Mouse (Mus musculus) CD4-positive, CD25-positive, alpha-beta regulatory T cell, adult 2 months (primary cell): ENCODE results near the gene Tnrc6c.

Experiments
- DNase-seq: peaks from one replicate; pipeline ENCODE4 v3.0.0-alpha.2; 2012; ENCODE audit warnings: low read depth, low spot score

The Tnrc6c gene

DNA sequence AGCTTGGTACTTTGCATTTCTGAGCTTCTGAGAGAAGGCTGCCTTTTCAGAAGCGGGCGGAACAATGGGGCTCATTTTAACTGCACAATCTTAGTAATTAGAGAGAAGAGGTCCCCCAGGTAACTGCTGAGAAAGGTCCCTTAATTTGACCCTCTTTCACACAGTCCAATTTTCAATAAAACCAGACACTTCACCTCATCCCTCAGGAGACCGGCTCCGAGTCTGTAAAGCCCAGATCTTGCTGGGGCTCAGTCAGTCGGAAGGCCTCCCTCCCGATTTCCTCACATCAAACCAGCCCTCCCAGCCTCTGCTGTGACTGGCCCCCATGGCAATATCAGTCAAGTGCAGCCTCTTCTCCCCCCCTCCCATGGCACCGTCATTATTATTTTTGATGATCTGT, 15.7 kb upstream of the Tnrc6c start:
- DNase-seq, result peak; percentile 27

DNA sequence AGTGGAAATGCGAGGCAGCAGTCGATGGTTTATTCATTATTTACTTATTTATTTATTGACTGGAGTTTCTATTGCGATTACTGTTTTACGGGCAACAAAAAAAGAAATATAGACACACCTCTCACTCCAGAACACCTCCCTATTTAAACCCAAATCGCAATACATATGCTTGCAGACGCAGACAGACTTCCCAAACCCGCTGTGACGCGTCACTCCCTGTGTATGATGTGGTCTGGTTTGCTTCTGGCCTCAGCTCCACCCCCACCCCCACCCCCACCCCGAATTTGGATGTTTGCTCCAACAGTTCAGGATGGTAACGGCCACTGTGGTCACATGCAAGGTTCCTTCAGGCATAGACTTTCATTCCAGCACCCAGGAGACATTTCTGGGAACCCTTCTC, 15.3 kb upstream of the Tnrc6c start:
- peak; percentile 67 for DNase-seq

DNA sequence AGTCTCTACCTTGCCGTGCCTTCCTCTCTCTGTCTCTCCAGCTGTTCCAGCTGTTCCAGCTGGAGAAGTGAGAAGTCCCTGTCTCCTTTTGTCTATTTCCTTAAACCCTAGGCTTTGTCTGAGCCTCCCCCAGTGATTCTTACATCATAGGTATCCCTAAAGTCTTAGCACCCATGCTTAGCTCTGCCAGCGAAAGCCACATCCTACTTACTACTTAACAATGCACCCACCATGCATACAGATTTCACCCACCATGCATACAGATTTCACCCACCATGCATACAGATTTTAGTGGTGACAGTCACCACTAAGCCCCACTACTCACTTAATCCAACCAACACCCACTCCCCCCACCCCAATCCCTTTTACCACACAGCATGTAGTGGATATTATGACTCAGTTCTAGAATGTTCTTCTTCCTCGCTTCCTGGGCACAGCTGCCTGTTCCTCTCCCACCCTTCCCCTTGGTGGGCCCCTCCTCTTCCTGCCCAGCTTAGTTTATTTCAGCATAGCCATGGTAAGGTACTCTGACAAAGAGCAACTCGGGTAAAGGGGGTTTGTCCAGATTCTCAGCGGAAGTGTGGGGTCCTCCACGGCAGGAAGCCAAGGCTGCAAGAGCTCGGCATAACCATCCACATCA, 14.6 kb upstream of the Tnrc6c start:
- DNase-seq, result peak; percentile 59

DNA sequence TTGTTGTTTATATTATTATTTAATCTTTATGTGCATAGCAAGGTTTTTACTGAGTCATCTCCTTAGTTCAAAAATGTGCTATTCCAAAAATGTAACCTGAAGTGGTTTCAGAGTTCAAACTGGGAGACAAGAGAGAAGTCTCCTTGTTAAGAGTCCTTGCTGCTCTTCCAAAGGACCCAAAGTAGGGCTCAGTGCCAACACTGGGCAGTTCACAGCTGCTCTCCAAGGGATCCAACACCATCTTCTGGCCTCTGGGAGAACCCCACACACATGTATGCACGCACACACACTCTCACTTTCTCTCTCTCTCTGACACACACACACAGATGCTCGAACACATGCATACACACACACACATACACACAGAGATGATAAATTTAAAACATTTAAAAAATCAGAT, 11.9 kb upstream of the Tnrc6c start:
- DNase-seq, result no peak

DNA sequence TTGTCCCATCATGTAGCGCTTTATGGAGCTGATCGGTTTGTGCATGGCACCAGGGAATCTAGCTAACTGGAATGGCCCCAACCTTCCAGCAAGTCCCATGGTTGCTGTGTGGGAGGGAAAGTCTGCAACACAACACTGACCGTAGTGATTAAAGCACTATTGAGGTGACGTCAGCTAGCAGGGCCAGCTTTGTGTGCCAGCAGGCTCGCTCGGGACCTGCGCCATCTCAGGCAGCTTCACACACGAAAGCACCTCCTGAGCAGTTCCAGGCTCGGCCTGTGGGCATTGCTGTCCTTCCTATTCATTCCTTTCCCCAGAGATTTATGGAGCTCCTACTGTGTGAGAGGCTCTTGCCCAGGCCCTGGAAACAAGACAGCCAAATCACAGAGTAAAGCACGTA, 10.8 kb upstream of the Tnrc6c start:
- no peak for DNase-seq

DNA sequence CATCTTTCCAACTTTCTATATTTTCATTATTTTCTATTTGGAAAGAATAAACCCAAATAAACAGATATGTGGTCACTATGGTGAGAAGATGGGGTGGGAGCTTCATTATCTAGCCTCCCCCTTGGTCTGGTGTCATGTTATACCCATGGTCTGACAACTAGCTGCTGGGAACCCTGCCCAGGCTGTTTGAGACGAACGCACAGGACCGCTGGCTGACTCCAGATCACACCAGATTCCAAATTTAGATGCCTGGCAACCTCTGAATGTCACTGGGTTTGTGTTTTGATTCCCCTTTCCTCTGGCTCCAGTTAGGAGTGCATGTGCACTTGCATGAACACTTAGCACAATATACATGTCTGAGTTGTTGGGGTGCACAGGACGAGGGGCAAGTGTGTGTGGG, 7.3 kb upstream of the Tnrc6c start:
- no peak for DNase-seq

DNA sequence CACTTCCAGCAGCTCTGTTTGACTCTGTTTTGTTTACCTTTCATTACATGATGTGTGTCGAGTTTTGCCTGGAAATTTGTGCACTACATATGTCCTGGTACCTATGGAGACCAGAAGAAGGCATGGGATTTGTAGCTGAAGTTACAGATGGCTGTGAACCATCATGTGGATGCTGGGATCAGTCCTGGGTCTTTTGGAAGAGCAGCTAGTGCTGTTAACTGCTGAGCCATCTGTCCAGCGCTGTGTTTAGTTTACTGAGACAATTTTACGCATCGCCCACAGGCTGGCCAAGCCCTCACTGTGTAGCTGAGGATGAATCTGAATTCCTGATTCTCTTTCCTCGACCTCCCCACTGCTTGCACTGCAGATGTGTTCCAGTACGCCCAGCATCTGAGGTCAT, 6.1 kb upstream of the Tnrc6c start:
- no peak for DNase-seq

DNA sequence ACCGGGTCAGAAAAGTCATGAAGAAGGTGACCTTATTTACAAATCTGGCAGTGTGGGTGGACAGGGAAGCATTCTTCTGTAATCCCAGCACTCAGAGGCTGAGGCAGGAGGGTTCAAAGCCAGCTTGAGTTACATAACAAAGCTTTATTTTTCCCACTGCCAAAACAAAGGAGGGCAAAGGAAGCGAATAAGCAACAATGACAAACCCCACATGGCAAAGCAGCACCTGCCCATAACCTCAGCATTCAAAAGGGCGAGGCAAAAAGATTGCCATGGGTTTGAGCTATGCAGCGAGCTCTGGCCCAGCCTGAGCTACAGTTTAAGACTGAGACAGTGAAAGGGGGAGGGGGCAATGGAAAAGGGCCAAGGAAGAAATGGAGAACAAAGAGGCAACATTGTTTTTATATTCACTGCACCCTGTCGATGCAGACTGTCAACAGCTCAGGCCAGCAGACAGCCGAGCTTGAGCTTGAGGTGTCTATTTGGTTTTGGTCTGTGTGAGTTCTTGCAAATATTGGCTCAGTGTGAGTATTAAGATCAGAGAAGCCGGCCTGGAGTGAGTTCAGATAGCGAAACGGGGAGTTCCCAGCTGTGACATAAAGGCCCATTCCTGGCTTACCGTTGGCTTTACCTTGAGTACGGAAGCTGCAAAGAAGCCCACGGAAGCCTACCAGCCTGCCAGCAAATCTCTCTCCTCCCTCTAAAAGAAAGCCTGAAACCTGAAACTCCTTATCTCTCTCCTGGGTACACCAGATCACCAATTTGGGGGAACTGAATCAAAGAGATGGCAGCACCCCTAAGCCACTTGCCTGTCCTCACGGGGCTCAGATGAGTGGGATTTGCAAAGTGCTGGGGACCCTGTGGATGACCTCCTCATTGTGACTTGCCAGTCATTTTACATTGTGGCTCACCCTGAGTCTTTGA, 3.1 kb upstream of the Tnrc6c start:
- no peak for DNase-seq

DNA sequence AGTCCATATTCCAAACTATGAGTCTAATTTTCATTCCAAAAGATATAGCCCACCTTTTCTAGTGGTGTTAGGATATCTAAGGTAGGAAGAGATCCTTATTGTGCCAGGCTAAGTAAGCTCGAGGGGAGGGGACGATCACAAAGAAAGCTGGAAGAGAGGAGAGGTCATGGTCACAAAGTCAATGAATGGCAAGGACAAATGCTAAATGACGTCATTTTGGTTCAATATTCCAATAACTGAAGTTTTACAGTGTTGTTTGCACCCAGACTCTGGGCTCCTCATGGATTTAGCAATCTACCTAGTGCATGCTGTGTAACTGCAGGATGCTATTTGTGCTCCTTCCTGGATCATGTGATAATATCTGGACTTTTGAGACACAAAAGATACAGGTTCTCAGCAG, 1.2 kb upstream of the Tnrc6c start:
- no peak for DNase-seq

DNA sequence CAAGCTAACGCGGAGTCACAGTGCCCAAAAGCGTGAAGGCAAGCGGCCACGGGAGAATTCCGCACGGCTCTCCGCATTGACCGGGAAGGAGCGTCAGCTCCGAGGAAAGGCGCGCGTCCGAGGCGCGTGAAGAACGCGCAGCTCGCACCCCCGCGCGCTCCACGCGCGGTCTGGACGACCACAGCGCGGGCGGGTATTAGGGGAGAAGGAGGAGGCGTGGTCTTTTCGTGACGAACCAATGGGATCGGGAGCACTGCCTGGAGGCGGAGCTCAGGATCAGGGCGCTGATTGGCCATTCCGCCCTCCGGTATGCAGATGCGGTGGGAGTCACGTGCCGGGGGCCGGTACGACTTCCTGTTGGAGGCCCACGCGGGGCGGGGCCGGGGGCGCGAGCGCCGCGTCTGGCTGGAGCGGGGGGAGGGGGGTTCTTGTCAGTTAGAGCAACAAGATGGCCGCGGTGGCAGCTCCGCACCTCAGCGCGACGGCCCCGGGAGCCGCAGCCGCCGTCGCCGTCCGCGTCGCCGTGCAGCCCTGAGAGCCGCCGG, 363 bp downstream of the Tnrc6c start:
- peak; percentile 100 for DNase-seq

DNA sequence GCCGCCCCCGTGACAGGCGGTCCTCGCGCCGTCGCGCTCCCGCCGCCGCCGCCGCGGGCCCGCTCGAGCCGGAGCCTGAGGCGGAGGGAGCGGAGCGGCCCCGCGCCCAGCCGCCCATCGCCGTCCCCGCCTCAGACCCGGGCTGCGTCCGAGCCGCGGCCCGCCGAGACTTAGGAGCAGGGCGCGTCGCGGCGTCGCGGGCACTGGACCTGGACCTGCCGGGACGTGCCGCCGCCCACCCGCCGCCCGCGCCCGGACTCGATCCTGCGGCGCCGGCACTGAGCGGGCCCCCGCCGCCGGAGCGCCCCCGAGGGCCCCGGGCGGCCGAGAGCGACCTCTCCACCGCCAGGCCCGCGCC, 824 bp downstream of the Tnrc6c start:
- no peak for DNase-seq

DNA sequence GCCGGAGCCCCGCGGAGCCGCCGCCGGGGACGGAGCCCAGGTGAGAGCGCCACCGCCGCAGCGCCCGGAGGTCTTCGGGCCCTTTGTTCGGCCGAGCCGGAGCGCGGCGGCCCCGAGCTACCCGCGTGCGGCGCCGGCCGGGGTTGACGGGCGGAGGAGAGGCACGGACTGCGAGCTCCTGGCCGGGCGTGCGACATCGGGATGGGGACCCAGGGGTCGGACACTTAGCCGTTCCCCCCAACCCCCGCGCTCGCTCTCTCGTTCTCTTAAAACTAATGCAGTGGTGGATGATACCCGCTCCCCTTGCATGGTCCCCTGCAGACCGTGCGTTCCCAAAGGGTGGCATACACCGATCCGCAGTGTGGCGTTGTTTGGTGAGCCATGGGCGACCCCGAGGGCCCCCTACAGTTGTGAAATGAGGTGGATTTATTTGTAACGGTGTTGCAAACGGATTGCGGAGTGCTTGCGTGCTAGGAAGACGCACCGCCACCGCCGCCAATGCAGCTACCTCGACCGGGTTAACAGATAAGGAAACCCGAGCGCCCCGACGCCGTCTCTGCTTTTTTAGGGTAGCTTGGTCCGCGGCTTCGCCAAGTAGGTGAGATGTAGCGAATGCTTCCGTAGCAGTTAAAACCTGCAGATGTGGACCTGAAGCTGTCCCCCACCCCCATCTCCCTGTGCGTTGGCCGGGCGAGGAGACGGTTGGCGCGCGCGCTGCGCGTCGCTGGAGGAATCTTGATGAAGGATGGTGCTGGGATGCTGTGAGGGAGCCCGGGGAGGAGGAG, 1.4 kb downstream of the Tnrc6c start:
- DNase-seq, result peak; percentile 66

DNA sequence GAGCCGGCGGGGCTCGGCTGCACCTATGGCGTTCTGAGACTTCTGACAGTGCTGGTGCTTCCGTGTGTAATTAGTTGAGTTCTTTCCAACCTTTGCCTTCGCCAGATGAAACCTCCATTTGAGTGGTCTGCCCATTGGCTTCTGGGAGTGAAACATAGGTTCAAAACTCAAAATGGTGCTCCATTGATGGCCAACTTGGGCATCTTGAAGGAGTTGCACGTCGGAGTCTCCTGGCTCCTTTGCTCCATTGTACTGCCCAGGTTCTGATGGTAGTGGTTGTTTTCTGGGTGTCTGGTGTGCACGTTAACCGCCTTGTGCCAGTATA, 1.9 kb downstream of the Tnrc6c start:
- DNase-seq, result no peak

DNA sequence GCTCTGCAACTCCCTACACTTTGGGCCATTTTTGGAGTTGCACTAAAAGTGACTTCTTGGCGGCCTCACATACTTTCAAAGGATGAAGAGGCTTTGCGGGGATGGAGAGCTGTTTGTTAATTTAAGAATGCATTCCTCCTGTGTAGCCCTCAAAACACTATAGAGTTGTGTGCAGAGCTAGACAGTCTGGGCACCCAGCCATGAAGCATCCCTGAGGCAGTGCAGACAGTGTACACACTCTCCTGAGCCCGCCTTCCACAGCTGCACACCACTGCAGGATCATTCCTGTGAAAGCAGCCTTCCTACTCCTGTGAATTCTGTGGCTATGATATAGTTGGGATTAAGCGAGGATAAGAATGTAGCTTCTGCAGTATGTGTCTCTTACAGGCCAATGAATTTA, 4.9 kb downstream of the Tnrc6c start:
- DNase-seq, result no peak

DNA sequence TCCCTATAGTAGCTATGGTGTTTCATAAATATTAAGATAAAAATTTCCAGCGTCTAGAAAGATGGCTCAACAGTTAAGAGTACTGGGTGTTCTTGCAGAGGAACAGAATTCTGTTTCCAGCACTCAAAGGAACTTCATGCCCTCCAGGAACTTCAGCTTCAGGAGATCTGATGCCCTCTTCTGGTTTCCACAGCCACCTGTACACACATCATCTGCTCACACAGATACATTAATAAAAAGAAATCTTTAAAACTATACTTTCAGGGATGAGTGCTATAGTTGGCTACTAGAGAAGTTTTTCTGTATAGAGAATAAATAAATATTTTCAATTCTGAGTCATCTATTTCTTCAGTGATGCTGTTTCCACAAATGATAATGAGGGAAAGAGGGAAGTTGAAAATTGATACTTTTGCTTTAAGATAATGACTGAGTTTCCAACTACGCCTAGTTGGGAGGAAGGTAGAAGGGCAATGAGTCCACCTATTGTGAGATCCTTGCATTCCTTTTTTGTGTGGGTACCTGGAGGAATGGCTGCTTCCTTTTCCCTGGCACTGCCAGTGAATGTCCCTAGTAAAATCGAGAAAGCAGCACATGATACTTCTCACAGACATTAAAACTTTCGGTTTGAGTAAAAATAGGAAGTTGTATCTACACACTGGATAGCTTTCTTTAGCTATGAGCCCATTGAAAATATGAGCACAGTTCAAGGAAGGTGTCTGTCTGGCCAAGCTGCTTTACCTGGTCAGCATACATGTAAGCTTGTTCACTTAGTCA, 9.1 kb downstream of the Tnrc6c start:
- no peak for DNase-seq

DNA sequence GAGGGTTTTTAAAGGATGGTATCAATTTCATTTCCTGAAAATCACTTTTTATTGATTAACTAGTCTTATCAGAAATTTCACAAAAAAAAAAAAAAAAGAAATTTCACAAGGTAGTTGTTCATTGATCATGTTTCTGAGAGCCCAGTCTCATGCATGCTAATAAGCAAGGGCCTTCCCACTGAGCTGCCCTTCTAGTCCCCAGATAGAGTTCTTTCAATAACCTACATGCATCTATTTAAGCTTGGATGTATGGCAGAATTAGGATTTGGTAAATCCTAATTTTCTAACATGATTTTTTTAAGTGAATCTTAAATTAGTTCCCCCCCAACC, 9.7 kb downstream of the Tnrc6c start:
- no peak for DNase-seq

DNA sequence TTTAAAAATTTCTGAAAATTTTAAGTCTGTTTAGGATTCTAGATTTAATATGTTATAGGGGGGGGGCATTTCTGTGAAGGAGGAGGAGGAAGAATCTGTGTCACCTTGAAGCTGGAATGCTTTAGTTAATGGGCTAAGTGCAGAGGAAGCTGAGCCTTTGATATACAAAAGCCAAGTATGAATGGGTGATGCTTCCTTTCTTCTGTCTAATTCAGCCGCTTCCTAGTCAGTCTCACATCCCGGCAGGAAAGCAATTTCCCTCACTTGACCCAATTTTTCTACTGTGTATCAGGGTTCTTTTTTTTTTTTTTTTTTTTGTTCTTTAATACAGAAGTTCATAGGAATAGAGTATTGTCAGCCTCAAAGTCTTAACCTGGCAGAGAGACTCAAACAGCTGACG, 11.1 kb downstream of the Tnrc6c start:
- DNase-seq, result no peak

DNA sequence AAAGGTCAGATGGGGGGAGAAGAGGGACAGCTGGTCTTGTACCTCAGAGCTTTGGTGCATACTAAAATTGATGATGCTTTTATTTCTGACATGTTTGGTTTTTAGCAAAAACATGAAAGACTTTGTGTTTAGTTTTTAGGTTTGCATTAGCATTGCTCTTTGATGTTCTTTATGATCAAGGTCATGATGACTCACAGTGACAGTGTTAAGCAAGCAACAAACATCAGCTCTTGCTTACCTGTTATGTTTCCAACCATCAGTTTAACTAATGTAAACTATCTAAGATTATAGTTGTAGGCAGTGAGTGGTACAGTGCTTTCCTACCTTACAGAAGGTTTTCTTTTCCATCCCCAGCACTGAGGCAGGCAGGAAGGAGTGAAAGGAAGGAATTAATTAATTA, 12.5 kb downstream of the Tnrc6c start:
- peak; percentile 24 for DNase-seq

DNA sequence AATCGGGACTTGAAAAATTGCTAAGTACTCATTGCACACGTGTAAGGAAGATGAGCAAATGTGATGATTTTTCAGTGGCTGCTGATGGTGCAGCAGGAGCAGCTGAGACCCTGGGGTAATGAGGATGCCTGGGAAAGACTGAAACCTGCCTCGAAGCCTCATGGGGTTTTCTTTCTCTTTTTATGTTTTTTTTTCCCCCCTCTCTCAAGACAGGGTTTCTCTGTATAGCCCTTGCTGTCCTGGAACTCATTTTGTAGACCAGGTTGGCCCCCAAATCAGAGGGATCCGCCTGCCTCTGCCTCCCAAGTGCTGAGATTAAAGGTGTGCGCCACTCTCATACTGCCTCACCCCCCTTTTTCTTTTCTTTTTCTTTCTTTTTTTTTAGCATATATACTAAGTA, 13.1 kb downstream of the Tnrc6c start:
- no peak for DNase-seq

DNA sequence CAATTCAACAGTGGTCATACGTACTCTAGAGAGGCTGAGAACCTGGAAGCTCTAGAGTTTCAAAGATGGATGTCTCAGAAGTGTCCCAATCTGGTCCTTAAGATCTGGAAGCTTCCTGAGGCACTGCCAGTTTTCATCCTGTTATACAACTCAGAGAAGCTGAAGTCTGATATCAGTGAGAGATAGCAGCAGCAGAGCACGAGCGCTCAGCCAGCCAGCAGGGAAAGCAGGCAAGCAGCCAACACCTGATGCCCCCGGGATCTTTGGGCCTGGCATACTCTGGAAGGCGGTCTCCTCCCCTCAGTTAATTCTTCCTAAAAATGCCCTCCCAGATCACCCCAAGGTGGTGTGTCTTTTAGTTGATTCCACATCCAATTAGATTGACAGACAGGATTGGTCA, 13.7 kb downstream of the Tnrc6c start:
- no peak for DNase-seq

DNA sequence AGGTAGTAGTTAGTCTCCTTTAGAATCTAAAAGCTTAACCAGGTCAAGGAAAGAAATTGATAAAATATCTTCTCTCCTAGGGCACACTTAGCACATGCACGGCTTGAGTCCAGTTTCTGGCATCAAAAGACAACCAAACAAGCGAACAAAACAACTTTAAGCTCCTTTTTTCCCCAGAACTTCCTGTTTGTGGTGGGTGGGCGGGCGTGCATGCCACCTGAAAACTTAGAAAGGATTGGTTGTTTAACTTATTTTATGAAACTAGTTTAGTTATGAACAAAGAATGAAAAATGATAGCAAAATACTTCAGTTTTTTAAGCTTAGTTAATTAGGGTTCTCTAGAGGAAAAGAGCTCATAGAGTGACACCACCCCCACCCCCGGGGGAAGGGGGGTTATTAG, 17.5 kb downstream of the Tnrc6c start:
- DNase-seq, result peak; percentile 31

DNA sequence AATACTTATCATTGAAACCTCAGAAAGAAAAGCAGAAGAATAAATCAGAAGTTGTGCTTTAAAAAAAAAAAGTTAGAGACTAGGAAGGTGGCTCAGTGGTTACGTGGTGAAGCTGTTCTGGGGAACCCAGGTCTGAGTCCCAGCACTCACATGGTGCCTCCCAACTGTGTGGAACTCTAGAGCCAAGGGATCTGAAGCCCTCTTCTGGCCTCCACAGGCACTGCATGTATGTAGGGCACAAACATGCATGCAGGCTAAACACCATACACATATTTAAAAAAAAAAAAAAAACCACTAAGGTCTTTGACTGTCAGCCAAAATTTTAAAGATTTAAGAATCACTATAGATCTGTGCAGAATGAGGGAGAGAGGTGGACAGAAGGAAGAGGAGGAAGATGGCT, 20.4 kb downstream of the Tnrc6c start:
- DNase-seq, result peak; percentile 42
